ENCODE assay signal across 8 mouse cellular contexts in the genomic region with DNA sequence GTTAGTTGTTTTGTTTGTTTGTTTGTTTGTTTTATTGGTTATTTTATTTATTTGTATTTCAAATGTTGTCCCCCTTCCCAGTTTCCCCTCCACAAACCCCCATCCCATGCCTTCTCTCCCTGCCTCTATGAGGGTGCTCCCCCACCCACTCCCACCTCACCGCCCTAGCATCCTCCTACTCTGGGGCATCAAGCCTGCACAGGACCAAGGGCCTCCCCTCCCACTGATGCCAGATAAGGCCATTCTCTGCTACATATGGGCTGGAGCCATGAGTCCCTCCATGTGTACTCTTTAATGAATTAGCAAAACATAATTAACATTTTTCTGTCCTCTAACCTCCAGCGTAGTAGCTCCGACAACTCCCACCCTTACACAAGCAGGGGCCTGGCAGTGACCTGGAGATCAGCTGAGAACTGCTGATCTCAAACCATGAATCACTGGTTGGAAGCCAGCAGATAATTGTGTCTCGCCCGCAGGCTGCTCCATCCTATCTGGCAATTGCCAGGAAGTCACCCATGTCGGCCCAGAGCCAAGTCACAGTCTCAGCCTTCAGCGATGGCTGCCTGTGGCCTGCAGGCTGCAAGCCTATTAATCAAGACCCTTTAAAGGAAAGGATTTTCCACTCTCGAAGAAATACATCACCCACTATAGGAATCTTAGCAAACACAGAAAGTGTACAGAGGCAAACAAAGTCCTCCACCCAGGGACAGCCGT.
DNase-seq lines count a peak whose midpoint lies in the region; ATAC-seq and TF ChIP-seq lines count a peak whose summit lies in the region.
"Had no signal": no experiment of that assay in that cellular context is flagged by ENCODE, and none has a peak within 500 bp of the region (broad histone marks: within the 10 kb centered on the region; RNA-seq: fewer than 3 reads in every experiment).

No protein-coding gene starts in this region.

- H3K4me1 ChIP-seq in midbrain, postnatal 0 days (ENCODE audit: insufficient read depth, low read length): no peaks in the 10 kb centered on the region
- H3K4me1 ChIP-seq in midbrain, embryonic 11.5 days (ENCODE audit: control insufficient read depth, insufficient read depth, low read length): no peaks in the 10 kb centered on the region
- peaks cover 25% of the 10 kb centered on the region in 2 experiments for H3K4me1 ChIP-seq in heart, embryonic 14.5 days (ENCODE audit: control insufficient read depth in 2 of 2, insufficient read depth in 2 of 2, low read length in 2 of 2)
- peaks cover 11% of the 10 kb centered on the region for H3K4me1 ChIP-seq in olfactory bulb, adult 2 months (ENCODE audit: control insufficient read depth, insufficient read depth, low read length)

- 64% methylated on average over 9 of the region's 9 CpGs for WGBS in midbrain, postnatal 0 days
- WGBS in midbrain, embryonic 11.5 days: 83% methylated on average over 9 of the region's 9 CpGs
- 29% methylated on average over 9 of the region's 9 CpGs for WGBS in heart, embryonic 14.5 days
- WGBS in olfactory bulb, adult 2 months: 33% methylated on average over 9 of the region's 9 CpGs

- no peak overlapping the region for H3K27ac ChIP-seq in midbrain, postnatal 0 days (ENCODE audit: low read depth, low read length)
- H3K27ac ChIP-seq in midbrain, embryonic 11.5 days (ENCODE audit: low read depth, low read length): no peak overlapping the region
- peak overlapping the region; percentile 79 to 88 for H3K27ac ChIP-seq in heart, embryonic 14.5 days (replicated peaks in 1 of 2; ENCODE audit: control insufficient read depth in 1 of 2, insufficient read depth in 1 of 2, low read depth in 2 of 2, low read length in 2 of 2)
- peak overlapping the region; percentile 38; the same call in 1 of the 2 replicates for H3K27ac ChIP-seq in olfactory bulb, adult 2 months (ENCODE audit: insufficient read depth, low read depth, low read length)
- H3K27ac ChIP-seq: limb, embryonic 15.5 days had no signal

- peak; percentile 77 for DNase-seq in midbrain, postnatal 0 days (ENCODE audit: low spot score)
- no peak for DNase-seq in midbrain, embryonic 11.5 days (ENCODE audit: low spot score, missing footprints)
- DNase-seq in cerebellum, adult 8-10 months: peak; percentile 28
- DNase-seq in spleen, adult 12 weeks (ENCODE audit: low spot score): no peak
- DNase-seq in c-Kit-positive CD71-positive TER-119-positive erythroid progenitor cells, embryonic 14.5 days (ENCODE audit: low spot score): no peak

- ATAC-seq in midbrain, postnatal 0 days (ENCODE audit: low FRiP score): no peak
- ATAC-seq in midbrain, embryonic 11.5 days (ENCODE audit: low FRiP score): no peak
- ATAC-seq in heart, embryonic 14.5 days (ENCODE audit: insufficient number of reproducible peaks, insufficient read depth, low FRiP score, low read depth): no peak

- no peaks in the 10 kb centered on the region for H3K9me3 ChIP-seq in midbrain, postnatal 0 days (ENCODE audit: low read length)
- no peaks in the 10 kb centered on the region for H3K9me3 ChIP-seq in midbrain, embryonic 11.5 days (ENCODE audit: control insufficient read depth, low read length)
- H3K9me3 ChIP-seq in heart, embryonic 14.5 days (ENCODE audit: control insufficient read depth, low read length): no peaks in the 10 kb centered on the region
- H3K9me3 ChIP-seq: limb, embryonic 15.5 days had no signal

- no peak overlapping the region for H3K4me3 ChIP-seq in midbrain, postnatal 0 days (ENCODE audit: low read depth, low read length)
- no peak overlapping the region for H3K4me3 ChIP-seq in midbrain, embryonic 11.5 days (ENCODE audit: low read depth, low read length)
- H3K4me3 ChIP-seq in heart, embryonic 14.5 days (ENCODE audit: control insufficient read depth in 1 of 2, insufficient read depth in 1 of 2, low read depth in 1 of 2, low read length in 2 of 2): no peak overlapping the region
- H3K4me3 ChIP-seq in olfactory bulb, adult 2 months (ENCODE audit: insufficient read depth, low read depth, low read length): no peak overlapping the region
- H3K4me3 ChIP-seq: limb, embryonic 15.5 days had no signal

- no peak overlapping the region for H3K4me2 ChIP-seq in midbrain, postnatal 0 days (ENCODE audit: low read depth, low read length, poor library complexity, severe bottlenecking)
- H3K4me2 ChIP-seq in midbrain, embryonic 11.5 days: no peak overlapping the region
- no peak overlapping the region for H3K4me2 ChIP-seq in heart, embryonic 14.5 days (ENCODE audit: low read length)
- H3K4me2 ChIP-seq: limb, embryonic 15.5 days had no signal

- H3K36me3 ChIP-seq in midbrain, postnatal 0 days (ENCODE audit: insufficient read depth, low read length): no peaks in the 10 kb centered on the region
- no peaks in the 10 kb centered on the region for H3K36me3 ChIP-seq in midbrain, embryonic 11.5 days (ENCODE audit: control insufficient read depth, insufficient read depth, low read length)
- no peaks in the 10 kb centered on the region for H3K36me3 ChIP-seq in heart, embryonic 14.5 days (ENCODE audit: control insufficient read depth, insufficient read depth, low read length)
- H3K36me3 ChIP-seq: limb, embryonic 15.5 days had no signal

- H3K9ac ChIP-seq in midbrain, postnatal 0 days (replicated peaks; ENCODE audit: low read length, poor library complexity, severe bottlenecking): no peak overlapping the region
- no peak overlapping the region for H3K9ac ChIP-seq in midbrain, embryonic 11.5 days (ENCODE audit: low read length)
- H3K9ac ChIP-seq in heart, embryonic 14.5 days (ENCODE audit: low read length): no peak overlapping the region
- H3K9ac ChIP-seq: limb, embryonic 15.5 days had no signal

- no peak for TF ChIP-seq POLR2A in olfactory bulb, adult 2 months (IDR thresholded peaks at IDR 0.05; ENCODE audit: insufficient read depth, low read depth, low read length)

- TF ChIP-seq CTCF in midbrain, postnatal 0 days (IDR thresholded peaks at IDR 0.05): no peak
- TF ChIP-seq CTCF in olfactory bulb, adult 2 months (IDR thresholded peaks at IDR 0.05; ENCODE audit: insufficient read depth, low read depth, low read length): no peak

- no peaks in the 10 kb centered on the region for H3K27me3 ChIP-seq in midbrain, postnatal 0 days (ENCODE audit: insufficient read depth, low read length)
- no peaks in the 10 kb centered on the region for H3K27me3 ChIP-seq in midbrain, embryonic 11.5 days (ENCODE audit: control insufficient read depth, insufficient read depth, low read length)
- H3K27me3 ChIP-seq in heart, embryonic 14.5 days (ENCODE audit: control insufficient read depth, insufficient read depth, low read length): no peaks in the 10 kb centered on the region
- H3K27me3 ChIP-seq: limb, embryonic 15.5 days had no signal

Comparison
In these comparisons a context has a peak if more than half of its experiments do, and no peak if none do; other contexts are left out.
1. DNase-seq: peak in midbrain, postnatal 0 days (single experiment) and cerebellum, adult 8-10 months (single experiment); none in midbrain, embryonic 11.5 days (single experiment), spleen, adult 12 weeks (single experiment) and c-Kit-positive CD71-positive TER-119-positive erythroid progenitor cells, embryonic 14.5 days (single experiment).
2. H3K27ac ChIP-seq: peak in heart, embryonic 14.5 days (2 of 2) and olfactory bulb, adult 2 months (single experiment); none in midbrain, postnatal 0 days (single experiment) and midbrain, embryonic 11.5 days (single experiment).